23 mouse cellular contexts compared by ENCODE assay signal in genomic region chr9:115507131-115507689, GRCm38 (mm10).
DNase-seq lines count a peak whose midpoint lies in the region; ATAC-seq lines count a peak whose summit lies in the region.
"Had no signal": no experiment of that assay in that cellular context is flagged by ENCODE, and none has a peak within 500 bp of the region (broad histone marks: within the 10 kb centered on the region; RNA-seq: fewer than 3 reads in every experiment).

No protein-coding gene starts in this region.

- no peaks in the 10 kb centered on the region for H3K9me3 ChIP-seq in midbrain, embryonic 14.5 days (ENCODE audit: control insufficient read depth, low read length)
- no peaks in the 10 kb centered on the region for H3K9me3 ChIP-seq in midbrain, embryonic 10.5 days (replicated peaks)
- H3K9me3 ChIP-seq in forebrain, embryonic 14.5 days (replicated peaks; ENCODE audit: control insufficient read depth, low read length): no peaks in the 10 kb centered on the region
- no peaks in the 10 kb centered on the region for H3K9me3 ChIP-seq in midbrain, embryonic 16.5 days (replicated peaks; ENCODE audit: control insufficient read depth, low read length, poor library complexity, severe bottlenecking)
- H3K9me3 ChIP-seq: embryonic facial prominence, embryonic 12.5 days; heart, embryonic 15.5 days; hindbrain, embryonic 13.5 days had no signal

- H3K4me2 ChIP-seq in midbrain, embryonic 14.5 days (ENCODE audit: low read length): no peak overlapping the region
- H3K4me2 ChIP-seq in forebrain, embryonic 14.5 days (ENCODE audit: low read length): no peak overlapping the region
- H3K4me2 ChIP-seq in midbrain, embryonic 16.5 days (ENCODE audit: low read length): no peak overlapping the region
- H3K4me2 ChIP-seq: embryonic facial prominence, embryonic 12.5 days; heart, embryonic 11.5 days; heart, embryonic 15.5 days; hindbrain, embryonic 13.5 days had no signal

- H3K27me3 ChIP-seq in midbrain, embryonic 14.5 days (ENCODE audit: control insufficient read depth, insufficient read depth, low read length): no peaks in the 10 kb centered on the region
- no peaks in the 10 kb centered on the region for H3K27me3 ChIP-seq in midbrain, embryonic 10.5 days (ENCODE audit: low read depth, poor library complexity, severe bottlenecking)
- no peaks in the 10 kb centered on the region for H3K27me3 ChIP-seq in forebrain, embryonic 14.5 days (replicated peaks; ENCODE audit: control insufficient read depth, insufficient read depth, low read length)
- no peaks in the 10 kb centered on the region for H3K27me3 ChIP-seq in midbrain, embryonic 16.5 days (ENCODE audit: control insufficient read depth, insufficient read depth, low read depth, low read length)
- H3K27me3 ChIP-seq: embryonic facial prominence, embryonic 12.5 days; heart, embryonic 15.5 days; hindbrain, embryonic 13.5 days; Patski had no signal

- H3K4me3 ChIP-seq in midbrain, embryonic 14.5 days (replicated peaks; ENCODE audit: low read depth, low read length): no peak overlapping the region
- H3K4me3 ChIP-seq in midbrain, embryonic 10.5 days: no peak overlapping the region
- H3K4me3 ChIP-seq in forebrain, embryonic 14.5 days (ENCODE audit: low read depth, low read length): no peak overlapping the region
- no peak overlapping the region for H3K4me3 ChIP-seq in midbrain, embryonic 16.5 days (ENCODE audit: low read depth, low read length)
- H3K4me3 ChIP-seq: embryonic facial prominence, embryonic 12.5 days; heart, adult 2 months; heart, embryonic 15.5 days; hindbrain, embryonic 13.5 days had no signal

- WGBS in midbrain, embryonic 14.5 days: 51% methylated on average over 7 of the region's 7 CpGs
- WGBS in midbrain, embryonic 10.5 days: 68% methylated on average over 7 of the region's 7 CpGs
- 12% methylated on average over 7 of the region's 7 CpGs for WGBS in forebrain, embryonic 14.5 days
- WGBS in midbrain, embryonic 16.5 days: 51% methylated on average over 7 of the region's 7 CpGs

- no peaks in the 10 kb centered on the region for H3K4me1 ChIP-seq in midbrain, embryonic 14.5 days (ENCODE audit: control insufficient read depth, insufficient read depth, low read length)
- no peaks in the 10 kb centered on the region for H3K4me1 ChIP-seq in midbrain, embryonic 10.5 days
- H3K4me1 ChIP-seq in forebrain, embryonic 14.5 days (ENCODE audit: control insufficient read depth, insufficient read depth, low read length): no peaks in the 10 kb centered on the region
- no peaks in the 10 kb centered on the region for H3K4me1 ChIP-seq in midbrain, embryonic 16.5 days (ENCODE audit: control insufficient read depth, insufficient read depth, low read length)
- H3K4me1 ChIP-seq: embryonic facial prominence, embryonic 12.5 days; heart, embryonic 15.5 days had no signal

- no peak for ATAC-seq in midbrain, embryonic 14.5 days (ENCODE audit: low FRiP score, low TSS enrichment)
- peak; percentile 80 for ATAC-seq in forebrain, embryonic 14.5 days
- 0 out of 2 replicates have a peak, but pooled peaks have one; percentile 32 for ATAC-seq in midbrain, embryonic 16.5 days
- ATAC-seq: CD4-positive, CD25-positive, alpha-beta regulatory T cell, adult 4 months; hindbrain, postnatal 0 days; Patski had no signal

- H3K36me3 ChIP-seq in midbrain, embryonic 14.5 days (ENCODE audit: control insufficient read depth, insufficient read depth, low read length): no peaks in the 10 kb centered on the region
- no peaks in the 10 kb centered on the region for H3K36me3 ChIP-seq in midbrain, embryonic 10.5 days
- no peaks in the 10 kb centered on the region for H3K36me3 ChIP-seq in forebrain, embryonic 14.5 days (ENCODE audit: control insufficient read depth, insufficient read depth, low read length)
- H3K36me3 ChIP-seq in midbrain, embryonic 16.5 days (ENCODE audit: control insufficient read depth, insufficient read depth, low read length): no peaks in the 10 kb centered on the region
- H3K36me3 ChIP-seq: embryonic facial prominence, embryonic 12.5 days; G1E; heart, embryonic 15.5 days; hindbrain, embryonic 13.5 days had no signal

- H3K27ac ChIP-seq in midbrain, embryonic 14.5 days (replicated peaks; ENCODE audit: low read depth, low read length): no peak overlapping the region
- H3K27ac ChIP-seq in midbrain, embryonic 10.5 days (replicated peaks): no peak overlapping the region
- H3K27ac ChIP-seq in forebrain, embryonic 14.5 days (ENCODE audit: low read depth, low read length): no peak overlapping the region
- no peak overlapping the region for H3K27ac ChIP-seq in midbrain, embryonic 16.5 days (ENCODE audit: low read length)
- H3K27ac ChIP-seq: embryonic facial prominence, embryonic 12.5 days; heart, adult 2 months; heart, embryonic 15.5 days; hindbrain, embryonic 13.5 days; hindbrain, postnatal 0 days had no signal

- peak; percentile 7 to 14 for DNase-seq in cerebellum, postnatal 10 days
- no peak for DNase-seq in cerebellum, postnatal 14 days
- DNase-seq in midbrain, embryonic 14.5 days: peak; percentile 46
- DNase-seq in midbrain, embryonic 10.5 days (ENCODE audit: low spot score): no peak
- DNase-seq in forebrain, embryonic 14.5 days (ENCODE audit: low spot score): peak; percentile 64
- no peak for DNase-seq in thymus, postnatal 10 days (ENCODE audit: low spot score in 2 of 2)
- DNase-seq: adrenal gland, adult 2 months; adrenal gland, postnatal 25 days; B cell, adult 2 months; cerebellum, adult 2 months; cerebellum, postnatal 25 days; gastrocnemius, postnatal 10 days; heart, adult 2 months; heart, postnatal 14 days had no signal

- H3K9ac ChIP-seq in midbrain, embryonic 14.5 days (replicated peaks; ENCODE audit: low read length): no peak overlapping the region
- H3K9ac ChIP-seq in forebrain, embryonic 14.5 days (ENCODE audit: low read length): no peak overlapping the region
- H3K9ac ChIP-seq in midbrain, embryonic 16.5 days (ENCODE audit: low read depth, low read length): no peak overlapping the region
- H3K9ac ChIP-seq: embryonic facial prominence, embryonic 12.5 days; heart, embryonic 15.5 days; hindbrain, embryonic 13.5 days had no signal

Comparison
In these comparisons a context has a peak if more than half of its experiments do, and no peak if none do; other contexts are left out.
1. DNase-seq: peak in cerebellum, postnatal 10 days (2 of 2), midbrain, embryonic 14.5 days (single experiment) and forebrain, embryonic 14.5 days (single experiment); none in cerebellum, postnatal 14 days (0 of 2), midbrain, embryonic 10.5 days (single experiment) and thymus, postnatal 10 days (0 of 2).